ENCODE assay signal across 11 mouse cellular contexts in genomic region chr10:57437898-57438297, GRCm38 (mm10). TPM values are rescaled to one million over a fixed set of nuclear protein-coding genes. Genes with fewer than 3 reads are reported as not detected.
A peak's percentile ranks its signal among the peaks of the same experiment; 100 is the strongest.
DNase-seq lines count a peak whose midpoint lies in the region; ATAC-seq and TF ChIP-seq lines count a peak whose summit lies in the region.
"Had no signal": no experiment of that assay in that cellular context is flagged by ENCODE, and none has a peak within 500 bp of the region (broad histone marks: within the 10 kb centered on the region; RNA-seq: fewer than 3 reads in every experiment).

No protein-coding gene starts in this region.

- no peak overlapping the region for H3K9ac ChIP-seq in lung, embryonic 15.5 days
- no peak overlapping the region for H3K9ac ChIP-seq in embryonic facial prominence, embryonic 13.5 days
- no peak overlapping the region for H3K9ac ChIP-seq in hindbrain, postnatal 0 days (replicated peaks; ENCODE audit: low read length)
- H3K9ac ChIP-seq: liver, embryonic 14.5 days had no signal

- H3K4me2 ChIP-seq in lung, embryonic 15.5 days: no peak overlapping the region
- H3K4me2 ChIP-seq in embryonic facial prominence, embryonic 13.5 days: no peak overlapping the region
- H3K4me2 ChIP-seq in hindbrain, postnatal 0 days (ENCODE audit: low read depth, low read length): no peak overlapping the region

- no peaks in the 10 kb centered on the region for H3K4me1 ChIP-seq in lung, embryonic 15.5 days
- H3K4me1 ChIP-seq in lung, adult 2 months (ENCODE audit: control insufficient read depth, insufficient read depth, low read length): no peaks in the 10 kb centered on the region
- H3K4me1 ChIP-seq in embryonic facial prominence, embryonic 13.5 days: no peaks in the 10 kb centered on the region
- no peaks in the 10 kb centered on the region for H3K4me1 ChIP-seq in hindbrain, postnatal 0 days (ENCODE audit: insufficient read depth, low read length)

- no peaks in the 10 kb centered on the region for H3K36me3 ChIP-seq in lung, embryonic 15.5 days
- H3K36me3 ChIP-seq in embryonic facial prominence, embryonic 13.5 days: no peaks in the 10 kb centered on the region
- no peaks in the 10 kb centered on the region for H3K36me3 ChIP-seq in hindbrain, postnatal 0 days (ENCODE audit: insufficient read depth, low read length)

- peak; percentile 41; the same call in 1 of the 2 replicates for ATAC-seq in lung, embryonic 15.5 days (ENCODE audit: borderline replicate concordance, extremely low read depth, low FRiP score, low TSS enrichment)
- ATAC-seq in embryonic facial prominence, embryonic 13.5 days (ENCODE audit: insufficient number of reproducible peaks, insufficient read depth, low FRiP score, low TSS enrichment, low read depth): peak; percentile 49; the same call in 1 of the 2 replicates
- ATAC-seq in hindbrain, postnatal 0 days: peak; percentile 28; the same call in 1 of the 2 replicates
- no peak for ATAC-seq in CD4-positive, CD25-positive, alpha-beta regulatory T cell, adult 4 months
- ATAC-seq: inflammation-experienced regulatory T-cells, adult 6 months had no signal

- peak; percentile 89 for DNase-seq in heart, adult 11 months
- DNase-seq in heart, postnatal 4 days: no peak
- DNase-seq in lung, adult 2 months: no peak
- DNase-seq in hindbrain, postnatal 0 days (ENCODE audit: low spot score): no peak
- no peak for DNase-seq in thymus, adult 18-20 months
- DNase-seq: gastrocnemius, postnatal 14 days had no signal

- TF ChIP-seq CTCF in lung, adult 2 months (IDR thresholded peaks at IDR 0.05; ENCODE audit: insufficient read depth, low read length): no peak
- TF ChIP-seq CTCF in hindbrain, postnatal 0 days (IDR thresholded peaks at IDR 0.05; ENCODE audit: low read depth): no peak

- H3K27ac ChIP-seq in lung, embryonic 15.5 days: no peak overlapping the region
- H3K27ac ChIP-seq in embryonic facial prominence, embryonic 13.5 days: no peak overlapping the region
- no peak overlapping the region for H3K27ac ChIP-seq in hindbrain, postnatal 0 days
- H3K27ac ChIP-seq: liver, embryonic 14.5 days had no signal

- H3K4me3 ChIP-seq in lung, embryonic 15.5 days: no peak overlapping the region
- H3K4me3 ChIP-seq in lung, adult 2 months (replicated peaks; ENCODE audit: extremely low read depth, low read depth, low read length): no peak overlapping the region
- no peak overlapping the region for H3K4me3 ChIP-seq in embryonic facial prominence, embryonic 13.5 days
- no peak overlapping the region for H3K4me3 ChIP-seq in hindbrain, postnatal 0 days (ENCODE audit: low read length)

- no peak for TF ChIP-seq POLR2A in lung, adult 2 months (IDR thresholded peaks at IDR 0.05; ENCODE audit: borderline replicate concordance, extremely low read depth, low read depth, low read length)

- no peaks in the 10 kb centered on the region for H3K9me3 ChIP-seq in lung, embryonic 15.5 days
- H3K9me3 ChIP-seq in embryonic facial prominence, embryonic 13.5 days: no peaks in the 10 kb centered on the region
- H3K9me3 ChIP-seq in hindbrain, postnatal 0 days (ENCODE audit: low read length): no peaks in the 10 kb centered on the region

- 80% methylated on average over 2 of the region's 2 CpGs for WGBS in lung, embryonic 15.5 days
- 79% methylated on average over 2 of the region's 2 CpGs for WGBS in lung, adult 2 months
- WGBS in embryonic facial prominence, embryonic 13.5 days: 80% methylated on average over 2 of the region's 2 CpGs
- 87% methylated on average over 2 of the region's 2 CpGs for WGBS in hindbrain, postnatal 0 days

- no peaks in the 10 kb centered on the region for H3K27me3 ChIP-seq in lung, embryonic 15.5 days
- no peaks in the 10 kb centered on the region for H3K27me3 ChIP-seq in embryonic facial prominence, embryonic 13.5 days
- H3K27me3 ChIP-seq in hindbrain, postnatal 0 days (ENCODE audit: insufficient read depth, low read length): no peaks in the 10 kb centered on the region

RNA-seq across cellular contexts. Expression of gene Hsf2, which starts 48.3 kb away (rescaled TPM):
- 10 to 100 TPM; 23.6 to 24.6 TPM for total RNA-seq in heart, postnatal 4 days (2021)
- 23.5 TPM in 2 replicates for polyA plus RNA-seq in lung, embryonic 15.5 days (2015; fragmentation: Nextera tagmentation; extraction: Ambion mirVana)
- 2.9 and 4.7 TPM in 2 replicates for polyA plus RNA-seq in lung, adult 2 months (2012; rRNA removed)
- 42.9 and 44.0 TPM in 2 replicates for polyA plus RNA-seq in embryonic facial prominence, embryonic 13.5 days (2015; fragmentation: Nextera tagmentation; extraction: Ambion mirVana)
- total RNA-seq in hindbrain, postnatal 0 days (2014; rRNA removed): 35.0 and 37.8 TPM in 2 replicates
- 47.8 and 49.4 TPM in 2 replicates for polyA plus RNA-seq in hindbrain, postnatal 0 days (2015; fragmentation: Nextera tagmentation; extraction: Ambion mirVana)
- 10 to 100 TPM; 14.7 to 15.0 TPM for polyA plus RNA-seq in CD4-positive, CD25-positive, alpha-beta regulatory T cell, adult 4 months (2017; shearing (Covaris generic))
